Mouse (Mus musculus): Measurements from ENCODE around the gene Atp6v1e1. TPM values are rescaled to one million over a fixed set of nuclear protein-coding genes. Genes with fewer than 3 reads are reported as not detected.

Gene Atp6v1e1
- total RNA-seq, 2 experiments from 2014 or later = 133 to 145 TPM

GRCm38 (mm10) chr6:120772025-120772424 is 50.6 kb downstream of the Atp6v1e1 start:
- DNase-seq = no peak

DNA sequence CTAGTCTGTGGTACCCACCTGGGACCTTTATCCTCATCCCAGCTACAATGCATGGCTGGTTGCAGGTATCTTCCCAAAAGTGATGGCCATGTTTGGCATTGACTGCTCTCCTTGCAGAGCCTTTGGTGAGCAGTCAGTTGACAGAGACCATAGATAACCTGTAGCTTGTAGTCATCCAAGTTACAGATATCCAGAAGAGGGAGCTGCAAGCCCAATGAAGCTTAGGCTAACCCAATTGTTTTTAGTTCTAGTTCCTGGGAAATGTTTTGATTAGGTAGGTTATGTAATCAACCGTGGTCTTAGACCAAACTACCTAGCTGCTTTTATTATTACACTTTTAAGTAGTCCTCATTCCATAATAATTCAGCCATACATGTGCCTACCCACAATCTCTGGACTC is 51.2 kb downstream of the Atp6v1e1 start:
- DNase-seq = no peak

DNA sequence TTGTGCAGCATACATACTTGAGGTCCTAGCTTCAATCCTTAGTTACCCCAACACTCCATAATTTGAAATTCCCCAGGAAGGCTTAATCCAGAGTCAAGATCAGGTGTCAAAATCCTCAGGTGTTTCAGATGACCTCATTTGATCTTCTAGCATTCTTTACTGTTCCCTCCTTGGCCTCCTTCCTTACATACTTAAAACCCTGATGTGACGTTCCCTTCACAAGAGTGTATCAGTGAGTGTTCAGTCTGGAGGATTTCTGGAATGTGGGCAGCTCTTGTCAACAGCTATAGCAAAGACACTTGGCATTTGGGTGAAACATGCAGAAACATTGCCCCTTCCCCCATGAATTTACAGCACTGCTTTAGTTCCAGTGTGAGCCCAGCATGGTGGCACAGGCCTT is 52.6 kb downstream of the Atp6v1e1 start:
- DNase-seq = no peak

- DNase-seq = no peak
These were observed 61.4 kb downstream of the Atp6v1e1 start for GRCm38 (mm10) chr6:120761151-120761550.

GRCm38 (mm10) chr6:120746416-120746815 is 76.2 kb downstream of the Atp6v1e1 start:
- no peak for DNase-seq

Small RNA genes within 50 kb of the gene (microRNA-seq; reads per million reads assigned to microRNA genes)
- gene Gm25193 = 0 reads per million in 2 experiments

Other genes starting within 250 kb of the Atp6v1e1 start
- gene Cecr2, start 156.4 kb downstream of the Atp6v1e1 start, total RNA-seq (2021) = 10 to 100 TPM; 16.9 to 18.9 TPM
- under 1 TPM; 0.23 to 0.33 TPM for gene Slc25a18, start 49.2 kb downstream of the Atp6v1e1 start, total RNA-seq (2021)
- gene Bcl2l13, start 13.4 kb upstream of the Atp6v1e1 start, total RNA-seq (2021) = 10 to 100 TPM; 45.6 to 50.8 TPM
- gene Bid, start 94.1 kb upstream of the Atp6v1e1 start, total RNA-seq (2021) = 1 to 10 TPM; 2.7 to 3.2 TPM